Mouse (Mus musculus): Measurements from ENCODE around the gene Ank2. TPM values are rescaled to one million over a fixed set of nuclear protein-coding genes. Genes with fewer than 3 reads are reported as not detected.

The Ank2 gene
- polyA plus RNA-seq, 1 experiment from 2014 or later, result 118 TPM

GRCm38 (mm10) chr3:126944838-126945237 is 554.3 kb downstream of the Ank2 start:
- Histone ChIP-seq H3K27me3 (ENCODE audit: control insufficient read depth, insufficient read depth, low read length) (no peaks in the 10 kb centered on the region), H3K4me2 (replicated peaks; ENCODE audit: low read depth, low read length) (no peak overlapping the region), H3K4me1 (replicated peaks; ENCODE audit: control insufficient read depth, insufficient read depth, low read length) (no peaks in the 10 kb centered on the region), H3K27ac (ENCODE audit: low read depth, low read length) (no peak overlapping the region), H3K4me3 (ENCODE audit: low read depth, low read length) (no peak overlapping the region), H3K9ac (ENCODE audit: low read depth, low read length) (no peak overlapping the region), H3K9me3 (ENCODE audit: control insufficient read depth, low read length) (no peaks in the 10 kb centered on the region), H3K36me3 (ENCODE audit: control insufficient read depth, insufficient read depth, low read length) (peaks cover 15% of the 10 kb centered on the region)
- DNase-seq (ENCODE audit: low spot score) (no peak), ATAC-seq (ENCODE audit: low FRiP score) (no peak)
- 65% methylated on average over 4 of the region's 4 CpGs for WGBS

- no peak for DNase-seq (ENCODE audit: low spot score)
- H3K36me3 ChIP-seq (ENCODE audit: control insufficient read depth, insufficient read depth, low read length), result peaks cover 15% of the 10 kb centered on the region
- H3K9me3 ChIP-seq (ENCODE audit: control insufficient read depth, low read length), result no peaks in the 10 kb centered on the region
- no peak overlapping the region for H3K4me2 ChIP-seq (replicated peaks; ENCODE audit: low read depth, low read length)
- no peak for ATAC-seq (ENCODE audit: low FRiP score)
- H3K9ac ChIP-seq (ENCODE audit: low read depth, low read length), result no peak overlapping the region
- H3K4me1 ChIP-seq (replicated peaks; ENCODE audit: control insufficient read depth, insufficient read depth, low read length), result no peaks in the 10 kb centered on the region
- WGBS, result 73% methylated on average over 11 of the region's 11 CpGs
- no peaks in the 10 kb centered on the region for H3K27me3 ChIP-seq (ENCODE audit: control insufficient read depth, insufficient read depth, low read length)
- H3K4me3 ChIP-seq (ENCODE audit: low read depth, low read length), result no peak overlapping the region
- H3K27ac ChIP-seq (ENCODE audit: low read depth, low read length), result no peak overlapping the region
Measured at GRCm38 (mm10) chr3:126944081-126944480, 555.1 kb downstream of the Ank2 start.

- no peak for DNase-seq (ENCODE audit: low spot score)
- Histone ChIP-seq H3K27me3 (ENCODE audit: control insufficient read depth, insufficient read depth, low read length) (no peaks in the 10 kb centered on the region), H3K4me2 (replicated peaks; ENCODE audit: low read depth, low read length) (no peak overlapping the region), H3K9ac (ENCODE audit: low read depth, low read length) (no peak overlapping the region), H3K9me3 (ENCODE audit: control insufficient read depth, low read length) (no peaks in the 10 kb centered on the region), H3K36me3 (ENCODE audit: control insufficient read depth, insufficient read depth, low read length) (peaks cover 7% of the 10 kb centered on the region; the same call in 1 of the 2 replicates), H3K4me3 (ENCODE audit: low read depth, low read length) (no peak overlapping the region), H3K4me1 (replicated peaks; ENCODE audit: control insufficient read depth, insufficient read depth, low read length) (no peaks in the 10 kb centered on the region), H3K27ac (ENCODE audit: low read depth, low read length) (no peak overlapping the region)
- 51% methylated on average over 5 of the region's 5 CpGs for WGBS
- no peak for ATAC-seq (ENCODE audit: low FRiP score)
Measured at GRCm38 (mm10) chr3:126940452-126940851, 558.7 kb downstream of the Ank2 start.

GRCm38 (mm10) chr3:126931884-126932506 is 567.2 kb downstream of the Ank2 start:
- Histone ChIP-seq H3K4me3 (ENCODE audit: low read depth, low read length) (no peak overlapping the region), H3K36me3 (ENCODE audit: control insufficient read depth, insufficient read depth, low read length) (no peaks in the 10 kb centered on the region), H3K27ac (ENCODE audit: low read depth, low read length) (no peak overlapping the region), H3K27me3 (ENCODE audit: control insufficient read depth, insufficient read depth, low read length) (no peaks in the 10 kb centered on the region), H3K9ac (ENCODE audit: low read depth, low read length) (no peak overlapping the region), H3K9me3 (ENCODE audit: control insufficient read depth, low read length) (no peaks in the 10 kb centered on the region), H3K4me2 (replicated peaks; ENCODE audit: low read depth, low read length) (no peak overlapping the region), H3K4me1 (replicated peaks; ENCODE audit: control insufficient read depth, insufficient read depth, low read length) (no peaks in the 10 kb centered on the region)
- 75% methylated on average over 4 of the region's 4 CpGs for WGBS
- ATAC-seq (ENCODE audit: low FRiP score) (no peak), DNase-seq (ENCODE audit: low spot score) (peak; percentile 24)

GRCm38 (mm10) chr3:126923575-126924382 is 575.4 kb downstream of the Ank2 start:
- H3K4me1 ChIP-seq (replicated peaks; ENCODE audit: control insufficient read depth, insufficient read depth, low read length), result no peaks in the 10 kb centered on the region
- no peaks in the 10 kb centered on the region for H3K27me3 ChIP-seq (ENCODE audit: control insufficient read depth, insufficient read depth, low read length)
- no peaks in the 10 kb centered on the region for H3K36me3 ChIP-seq (ENCODE audit: control insufficient read depth, insufficient read depth, low read length)
- no peaks in the 10 kb centered on the region for H3K9me3 ChIP-seq (ENCODE audit: control insufficient read depth, low read length)
- no peak overlapping the region for H3K27ac ChIP-seq (ENCODE audit: low read depth, low read length)
- H3K4me2 ChIP-seq (replicated peaks; ENCODE audit: low read depth, low read length), result no peak overlapping the region
- H3K4me3 ChIP-seq (ENCODE audit: low read depth, low read length), result no peak overlapping the region
- WGBS, result 86% methylated on average over 12 of the region's 12 CpGs
- DNase-seq (ENCODE audit: low spot score), result no peak
- no peak for ATAC-seq (ENCODE audit: low FRiP score)
- H3K9ac ChIP-seq (ENCODE audit: low read depth, low read length), result no peak overlapping the region

- H3K4me1 ChIP-seq (replicated peaks; ENCODE audit: control insufficient read depth, insufficient read depth, low read length), result no peaks in the 10 kb centered on the region
- no peaks in the 10 kb centered on the region for H3K36me3 ChIP-seq (ENCODE audit: control insufficient read depth, insufficient read depth, low read length)
- H3K4me2 ChIP-seq (replicated peaks; ENCODE audit: low read depth, low read length), result no peak overlapping the region
- H3K4me3 ChIP-seq (ENCODE audit: low read depth, low read length), result no peak overlapping the region
- H3K9ac ChIP-seq (ENCODE audit: low read depth, low read length), result no peak overlapping the region
- no peaks in the 10 kb centered on the region for H3K27me3 ChIP-seq (ENCODE audit: control insufficient read depth, insufficient read depth, low read length)
- DNase-seq (ENCODE audit: low spot score) (no peak), ATAC-seq (ENCODE audit: low FRiP score) (no peak)
- H3K9me3 ChIP-seq (ENCODE audit: control insufficient read depth, low read length), result no peaks in the 10 kb centered on the region
- WGBS, result 88% methylated on average over 3 of the region's 3 CpGs
- H3K27ac ChIP-seq (ENCODE audit: low read depth, low read length), result no peak overlapping the region
Measured at GRCm38 (mm10) chr3:126921941-126922340, 577.2 kb downstream of the Ank2 start.

GRCm38 (mm10) chr3:126920296-126920695 is 578.9 kb downstream of the Ank2 start:
- Histone ChIP-seq H3K4me1 (replicated peaks; ENCODE audit: control insufficient read depth, insufficient read depth, low read length) (no peaks in the 10 kb centered on the region), H3K27ac (ENCODE audit: low read depth, low read length) (no peak overlapping the region), H3K4me2 (replicated peaks; ENCODE audit: low read depth, low read length) (no peak overlapping the region), H3K27me3 (ENCODE audit: control insufficient read depth, insufficient read depth, low read length) (no peaks in the 10 kb centered on the region), H3K4me3 (ENCODE audit: low read depth, low read length) (no peak overlapping the region), H3K36me3 (ENCODE audit: control insufficient read depth, insufficient read depth, low read length) (no peaks in the 10 kb centered on the region), H3K9ac (ENCODE audit: low read depth, low read length) (no peak overlapping the region), H3K9me3 (ENCODE audit: control insufficient read depth, low read length) (no peaks in the 10 kb centered on the region)
- ATAC-seq (ENCODE audit: low FRiP score), result no peak
- no peak for DNase-seq (ENCODE audit: low spot score)
- 90% methylated on average over 3 of the region's 3 CpGs for WGBS

GRCm38 (mm10) chr3:126918805-126919473 is 580.2 kb downstream of the Ank2 start:
- ATAC-seq (ENCODE audit: low FRiP score), result no peak

More at GRCm38 (mm10) chr3:126918805-126919473, 580.2 kb downstream of the Ank2 start:
- no peaks in the 10 kb centered on the region for H3K4me1 ChIP-seq (replicated peaks; ENCODE audit: control insufficient read depth, insufficient read depth, low read length)
- 91% methylated on average over 10 of the region's 10 CpGs for WGBS
- H3K27me3 ChIP-seq (ENCODE audit: control insufficient read depth, insufficient read depth, low read length), result no peaks in the 10 kb centered on the region
- no peak overlapping the region for H3K9ac ChIP-seq (ENCODE audit: low read depth, low read length)
- no peak for DNase-seq (ENCODE audit: low spot score)
- H3K4me2 ChIP-seq (replicated peaks; ENCODE audit: low read depth, low read length), result no peak overlapping the region
- H3K36me3 ChIP-seq (ENCODE audit: control insufficient read depth, insufficient read depth, low read length), result no peaks in the 10 kb centered on the region
- no peak overlapping the region for H3K4me3 ChIP-seq (ENCODE audit: low read depth, low read length)
- H3K27ac ChIP-seq (ENCODE audit: low read depth, low read length), result no peak overlapping the region
- no peaks in the 10 kb centered on the region for H3K9me3 ChIP-seq (ENCODE audit: control insufficient read depth, low read length)

Data from hindbrain, embryonic 11.5 days (tissue).